In genomic region chr19:7417911-7418849, GRCm38 (mm10) we compare ENCODE assay signal across 1 mouse cellular context.
TF ChIP-seq lines count a peak whose summit lies in the region.

No protein-coding gene starts in this region.

TF ChIP-seq in CH12.LX, 34 proteins besides CTCF, POLR2A, EP300 and RAD21 (continued from another document):
- TF ChIP-seq TCF12 (IDR thresholded peaks at IDR 0.05; ENCODE audit: low read depth, low read length) (0 out of 2 replicates have a peak, but pooled peaks have one; percentile 22), ZC3H11A (IDR thresholded peaks at IDR 0.05; ENCODE audit: low read depth, low read length) (0 out of 2 replicates have a peak, but pooled peaks have one; percentile 10), CHD1 (IDR thresholded peaks at IDR 0.05; ENCODE audit: low read depth, low read length) (no peak), IRF4 (IDR thresholded peaks at IDR 0.05; ENCODE audit: low read depth, low read length) (0 out of 2 replicates have a peak, but pooled peaks have one; percentile 14), MAZ (IDR thresholded peaks at IDR 0.05; ENCODE audit: low read depth, low read length) (peak; percentile 30; the same call in 1 of the 2 replicates), SMC3 (IDR thresholded peaks at IDR 0.05; ENCODE audit: low read depth, low read length) (peak; percentile 60), MYC (IDR thresholded peaks at IDR 0.05; ENCODE audit: low read depth, low read length) (no peak), MAX (IDR thresholded peaks at IDR 0.05; ENCODE audit: low read length) (no peak), ZNF384 (IDR thresholded peaks at IDR 0.05; ENCODE audit: low read depth, low read length) (peak; percentile 59; the same call in 1 of the 2 replicates), HCFC1 (IDR thresholded peaks at IDR 0.05; ENCODE audit: low read depth, low read length) (no peak), BHLHE40 (IDR thresholded peaks at IDR 0.05; ENCODE audit: low read depth, low read length) (peak; percentile 8; the same call in 1 of the 2 replicates)
